Mouse (Mus musculus) layer of hippocampus, adult 8-10 months (tissue): ENCODE results near the gene Klf7. TPM values are rescaled to one million over a fixed set of nuclear protein-coding genes. Genes with fewer than 3 reads are reported as not detected.

ENCODE experiments used
- DNase-seq, 2 experiments: peaks; one replicate each; pipeline ENCODE4 v3.0.0; 2022; ENCODE audit warnings: low spot score in 2 of 2
- total RNA-seq, 4 experiments: library from RNA; stranded (reverse); gene quantifications; 2 replicates each; pipeline ENCODE4 v1.2.4; 2022

Gene Klf7
- total RNA-seq, 4 experiments from 2014 or later: 28.0 to 43.8 (median 32.3) TPM

DNA sequence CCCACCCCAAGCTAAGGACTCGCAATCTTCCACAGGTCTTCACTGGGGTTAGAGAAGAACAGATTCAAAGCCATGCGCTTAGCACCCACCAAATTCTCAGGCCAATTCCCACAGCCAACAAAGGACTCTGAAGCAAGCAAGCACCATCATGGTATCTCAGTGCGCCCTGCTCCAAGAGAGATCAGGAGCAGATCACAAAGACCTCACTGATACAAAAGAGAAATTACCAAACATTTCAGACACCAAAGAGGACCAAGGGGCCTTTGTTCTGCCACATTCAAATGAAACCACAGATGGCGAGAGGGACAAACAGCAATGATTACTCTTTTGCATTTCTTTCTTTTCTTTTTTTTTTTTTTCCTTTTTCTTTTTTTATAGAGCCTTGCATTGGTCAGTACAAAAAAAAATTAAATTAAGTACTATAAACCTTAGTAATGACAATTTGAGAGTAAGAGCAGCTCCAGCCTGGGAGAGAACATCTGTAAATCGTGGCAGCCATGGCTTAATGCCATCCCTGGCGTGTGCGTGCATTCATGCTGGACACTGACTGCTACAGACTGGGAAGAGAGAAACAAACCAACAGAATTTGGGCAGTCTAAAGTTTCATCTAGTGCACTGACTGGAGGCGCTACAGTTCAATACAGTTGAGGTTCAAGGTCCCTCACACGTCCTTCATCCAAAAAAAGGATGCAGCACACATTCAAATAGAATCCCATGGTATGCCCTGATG is 89.4 kb downstream of the Klf7 start:
- no peak for DNase-seq

DNA sequence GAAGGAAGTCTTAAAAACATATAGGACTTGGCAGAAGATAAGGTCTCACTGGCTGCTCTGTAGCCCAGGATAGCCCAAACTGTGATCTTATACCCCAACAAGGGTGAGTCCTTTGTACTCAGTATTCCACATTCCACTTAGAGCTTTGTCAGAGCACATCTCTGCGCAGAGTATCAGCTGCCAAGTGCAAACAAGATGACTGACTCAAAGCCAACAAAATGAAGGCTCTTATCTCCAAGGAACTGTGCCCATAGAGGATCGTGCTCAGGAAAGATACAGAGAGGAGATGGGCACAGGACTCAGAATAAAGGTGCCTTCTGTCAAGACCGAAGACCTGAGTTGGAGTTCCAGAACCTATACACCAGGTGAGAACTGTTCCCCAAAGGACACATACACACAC is 100.1 kb downstream of the Klf7 start:
- no peak for DNase-seq

DNA sequence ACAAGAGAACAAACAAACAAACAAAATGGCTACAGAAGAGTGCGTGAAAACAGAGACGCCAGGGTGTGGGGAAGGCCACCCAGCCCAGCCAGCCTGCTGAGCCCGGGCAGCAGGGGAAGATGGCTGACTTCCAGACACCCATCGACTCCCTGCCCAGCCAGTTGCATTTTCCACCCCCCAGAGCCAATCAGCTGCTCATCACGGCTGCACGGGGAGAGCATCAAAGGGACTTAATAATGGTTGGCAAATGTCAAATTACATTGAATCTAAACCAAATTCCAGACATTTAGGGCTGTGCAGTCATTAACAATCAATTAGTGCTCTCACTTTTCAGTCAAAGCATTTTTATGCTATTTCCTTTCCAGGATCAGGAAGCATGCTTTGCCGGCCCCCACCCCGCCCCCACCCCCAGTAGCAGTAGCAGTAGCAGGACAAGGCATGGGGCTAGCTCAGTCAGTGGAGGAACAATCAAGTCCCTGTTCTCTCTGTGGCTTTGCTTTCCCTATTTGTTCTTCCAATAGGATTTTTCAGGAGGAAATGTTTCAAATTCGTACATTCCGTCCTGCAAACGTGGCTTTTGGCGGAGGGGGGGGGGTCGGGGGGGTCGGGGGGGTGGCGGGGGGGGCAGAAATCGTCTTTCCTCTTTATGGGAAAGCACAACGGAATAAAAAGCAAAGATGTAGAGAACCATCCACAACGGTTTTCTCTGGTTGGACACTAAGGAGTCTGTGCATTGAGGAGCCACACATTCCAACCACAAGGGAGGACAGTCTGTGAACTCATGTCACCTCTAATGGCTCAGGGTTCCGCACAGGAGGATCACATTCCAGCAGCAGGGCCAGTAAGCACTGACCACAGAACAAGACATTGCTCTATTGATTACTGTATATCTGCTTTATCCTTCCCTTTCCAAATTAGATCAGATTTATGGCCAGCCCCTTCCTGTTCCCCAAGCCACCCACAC is 101.1 kb downstream of the Klf7 start:
- DNase-seq: peak; percentile 54 to 58

DNA sequence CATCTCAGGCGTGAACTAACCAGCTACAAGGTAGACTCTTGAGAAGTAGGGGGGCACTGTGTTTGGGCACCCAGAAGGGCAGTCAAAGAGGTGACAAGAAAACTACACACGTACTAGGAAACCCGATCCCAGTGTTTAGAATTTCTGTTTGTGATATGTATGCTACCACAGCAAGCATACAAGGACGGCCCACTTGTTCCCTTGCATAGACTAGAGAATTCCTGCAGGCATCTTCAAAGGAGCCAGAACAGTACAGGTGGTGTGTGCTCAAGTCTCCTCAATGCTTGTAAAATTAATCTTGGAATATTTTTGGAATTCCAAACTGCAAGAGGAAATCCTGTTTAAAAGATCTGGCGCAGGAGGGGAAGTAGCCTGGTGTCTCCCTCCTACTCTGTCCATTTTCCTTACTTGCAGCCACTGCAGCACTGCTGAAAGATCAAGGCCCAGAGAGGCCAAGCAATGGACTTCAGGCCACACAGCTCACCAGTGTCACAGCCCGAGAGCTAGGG is 102.9 kb downstream of the Klf7 start:
- no peak for DNase-seq

DNA sequence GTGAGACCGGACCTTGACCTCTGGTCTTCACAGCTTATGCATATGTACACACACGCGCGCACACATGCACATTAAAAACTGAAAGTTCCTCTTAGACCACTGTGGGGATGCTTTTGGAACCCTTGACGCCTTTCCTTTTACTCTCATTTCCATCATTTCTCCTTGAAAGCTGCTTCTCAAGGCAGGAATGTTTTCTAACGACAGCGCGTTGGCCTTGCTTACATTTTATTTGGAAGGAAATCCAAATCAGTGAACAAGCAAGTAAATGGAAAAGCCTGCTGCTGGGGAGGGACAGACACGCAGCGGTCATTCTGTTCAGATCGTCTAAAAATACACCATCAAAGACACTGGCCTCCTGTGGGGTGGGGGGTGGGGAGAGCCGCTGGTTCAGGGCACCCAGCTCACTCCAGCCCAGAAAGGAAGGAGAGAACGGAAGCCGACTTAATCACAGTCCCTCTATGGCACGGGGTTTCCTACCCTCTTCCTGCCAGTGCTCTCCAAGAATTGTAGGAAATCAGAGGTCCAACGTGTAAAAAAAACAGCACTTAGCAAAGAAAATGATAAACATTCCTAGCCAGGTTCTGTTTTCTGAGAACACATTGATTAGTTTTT is 103.5 kb downstream of the Klf7 start:
- no peak for DNase-seq

DNA sequence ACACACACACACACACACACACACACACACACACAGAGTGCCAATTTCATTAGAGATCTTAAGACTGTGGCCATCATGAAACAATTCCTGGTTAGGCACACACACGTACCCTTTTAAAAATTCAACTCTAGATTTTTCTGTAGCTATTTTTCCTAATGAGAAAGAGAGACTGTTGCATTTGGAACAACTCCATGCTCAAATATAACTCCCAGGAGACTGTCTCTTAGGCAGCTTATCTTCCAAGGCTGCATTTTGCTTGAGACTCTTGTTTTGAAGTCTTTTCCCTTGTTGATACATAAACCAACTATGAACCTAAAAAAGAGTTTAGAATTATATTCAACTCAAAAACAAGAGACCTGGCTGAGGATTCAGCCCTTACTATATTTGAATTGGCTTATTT is 108.0 kb downstream of the Klf7 start:
- no peak for DNase-seq

DNA sequence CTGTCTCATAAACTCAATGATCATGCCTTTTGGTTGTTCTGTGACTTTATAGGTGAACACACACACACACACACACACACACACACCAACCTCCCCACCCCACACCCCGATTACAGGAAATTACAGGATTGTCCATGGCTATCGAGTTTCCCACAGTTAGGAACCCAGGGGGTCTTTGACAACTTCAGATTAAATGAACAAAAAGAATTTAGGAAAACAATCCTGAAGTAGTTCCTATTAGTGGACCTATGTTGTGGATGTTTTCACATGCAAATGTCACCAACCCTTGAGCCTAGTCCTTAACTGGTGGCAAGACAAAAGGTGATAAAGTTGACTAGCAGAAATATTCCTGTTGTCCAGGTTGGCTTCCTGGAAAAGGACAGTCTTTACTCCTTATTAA is 113.1 kb downstream of the Klf7 start:
- no peak for DNase-seq

DNA sequence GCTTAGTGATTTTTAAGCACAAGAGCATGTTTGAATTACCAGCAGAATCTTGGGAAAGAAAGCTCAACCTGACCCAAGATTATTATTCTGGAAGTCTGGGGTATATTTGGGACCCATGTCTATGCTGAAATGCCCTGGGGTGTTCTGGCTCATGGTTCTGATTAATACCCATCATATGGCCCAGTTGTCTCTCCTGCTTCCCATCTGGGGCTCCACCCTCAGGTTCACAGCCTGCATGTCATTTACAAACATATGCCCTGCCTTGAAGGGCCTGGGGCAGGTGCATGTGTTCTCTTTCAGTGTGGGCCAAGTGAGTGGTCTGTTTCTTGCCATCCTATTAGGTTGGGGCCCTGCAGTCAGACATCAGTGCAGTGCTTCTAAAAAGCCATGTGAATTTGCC is 114.1 kb downstream of the Klf7 start:
- no peak for DNase-seq

DNA sequence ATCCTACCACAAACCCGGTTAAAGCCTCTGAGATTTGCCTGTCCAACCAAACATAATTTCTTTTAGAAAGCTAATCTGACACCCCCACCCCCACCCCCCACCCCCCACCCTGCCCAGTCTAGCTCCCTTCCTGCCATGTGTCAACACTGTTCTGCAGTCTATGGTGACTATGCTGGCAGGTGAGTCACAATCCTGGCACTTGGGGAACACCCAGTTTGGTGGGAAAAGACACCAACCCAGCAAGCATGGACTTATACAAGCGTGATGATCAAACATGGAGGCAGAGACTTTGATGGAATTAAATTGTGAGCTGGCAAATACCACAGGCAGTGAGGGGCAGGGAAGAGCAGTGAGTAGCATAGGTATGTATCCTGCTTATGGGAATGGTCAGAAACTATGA is 116.9 kb downstream of the Klf7 start:
- no peak for DNase-seq

DNA sequence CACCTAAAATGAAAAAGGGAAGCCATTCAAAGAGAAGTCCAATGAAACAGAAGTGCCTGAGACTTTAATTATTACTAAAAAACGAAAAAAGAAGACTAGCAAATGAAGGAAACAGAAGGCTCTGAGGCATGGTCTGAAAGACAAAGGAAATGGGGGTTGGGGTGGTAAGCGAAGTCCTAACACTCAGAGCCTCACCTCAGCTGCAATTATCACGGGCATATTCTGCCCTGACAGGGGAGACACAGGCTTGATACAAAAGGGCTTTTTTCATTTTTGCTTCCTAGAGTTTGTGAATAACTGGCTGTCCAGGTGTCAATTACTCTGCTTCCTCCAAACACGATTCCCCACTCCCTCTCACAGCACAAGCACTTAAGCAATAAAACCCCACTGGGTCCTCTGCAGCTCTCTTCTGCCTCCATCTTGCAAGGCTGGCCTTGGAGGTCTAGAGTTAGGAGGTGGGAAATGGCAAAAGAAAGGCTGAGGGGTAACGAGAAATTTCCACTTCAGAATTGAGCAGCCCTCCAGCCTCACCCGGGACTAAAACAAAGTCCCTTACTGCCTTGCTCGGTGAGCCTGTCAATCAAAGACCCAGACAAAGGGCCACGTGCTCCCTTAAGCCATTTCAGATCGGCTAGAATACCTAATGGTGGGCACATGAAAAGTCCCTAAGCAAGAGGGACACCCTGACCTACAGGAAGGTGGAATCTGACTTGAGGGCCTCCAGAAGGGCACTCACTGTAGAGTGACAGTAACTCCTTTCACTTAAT is 118.4 kb downstream of the Klf7 start:
- DNase-seq: no peak

DNA sequence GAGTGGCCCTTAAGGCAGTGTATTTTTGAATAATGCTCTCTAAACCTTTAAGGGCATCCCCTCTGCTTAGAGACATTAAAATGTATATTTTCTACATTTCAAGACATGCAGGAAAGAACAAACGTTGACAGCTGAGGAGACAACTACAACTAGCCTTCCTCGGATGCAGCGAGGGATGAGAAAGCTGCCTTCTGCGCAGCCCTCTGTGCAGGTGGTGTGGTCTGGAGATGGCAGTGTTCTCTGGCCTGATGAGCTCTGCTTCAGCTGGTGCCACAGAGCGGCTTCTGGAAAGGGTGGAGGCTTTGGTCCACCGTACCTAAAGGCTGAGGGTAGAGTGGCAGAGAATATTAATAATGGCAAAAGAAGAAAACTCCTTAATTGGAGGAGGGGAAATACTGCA is 120.0 kb downstream of the Klf7 start:
- no peak for DNase-seq

DNA sequence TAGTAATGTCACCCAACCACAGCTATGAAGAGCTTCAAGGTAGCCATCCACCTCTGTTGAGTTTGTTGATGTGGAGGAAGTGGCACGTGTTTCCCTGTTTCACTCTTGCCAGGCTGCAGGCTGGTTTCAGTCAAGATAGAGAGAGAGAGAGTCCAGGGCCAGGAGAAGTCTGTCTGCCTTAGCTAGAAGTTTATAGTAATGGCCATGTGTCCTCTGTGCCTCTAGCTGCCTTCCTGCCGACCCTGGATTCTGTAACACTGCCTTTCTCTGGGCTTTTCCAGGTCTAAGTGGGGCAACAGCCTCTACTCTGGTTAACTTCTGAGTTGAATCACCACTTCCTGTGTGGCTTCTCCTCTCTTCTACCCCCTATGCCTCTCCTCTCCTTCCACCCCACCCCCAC is 121.5 kb downstream of the Klf7 start:
- DNase-seq: no peak

DNA sequence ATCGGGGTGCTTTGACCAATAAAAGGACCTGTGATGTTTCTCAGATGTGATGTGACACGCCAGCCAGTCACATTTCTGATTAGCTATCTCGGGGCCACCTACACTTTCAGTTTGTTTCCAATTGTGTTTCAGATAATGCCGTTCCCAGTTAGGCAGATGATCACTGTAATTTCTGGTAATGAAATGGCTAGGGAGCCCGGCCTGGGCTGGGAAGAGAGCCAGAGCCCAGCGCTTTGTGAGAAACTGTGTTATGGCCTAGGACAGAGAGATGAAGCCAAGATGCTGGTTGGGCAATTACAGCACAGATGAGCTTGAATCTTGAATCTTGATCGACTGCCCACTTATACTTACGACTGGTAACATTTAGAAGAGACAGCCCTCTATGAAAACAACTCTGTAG is 122.6 kb downstream of the Klf7 start:
- no peak for DNase-seq

DNA sequence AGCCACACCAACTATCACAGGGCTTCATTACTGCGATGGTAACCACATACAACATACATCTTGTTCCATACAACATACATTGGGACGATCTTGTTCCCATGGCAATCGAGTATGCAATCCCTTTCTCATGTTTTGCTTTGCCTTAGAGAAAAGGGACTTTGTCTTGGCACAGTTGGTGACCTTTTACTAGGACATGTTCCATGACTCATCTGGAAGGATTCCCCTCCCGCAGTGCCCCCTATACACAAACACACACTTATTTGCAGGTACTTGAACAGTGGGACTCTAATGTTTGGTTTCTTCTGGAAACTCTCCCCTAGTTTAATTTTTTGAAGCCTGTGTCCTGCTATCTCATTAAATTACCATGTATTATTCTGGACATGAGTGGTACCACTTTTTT is 123.2 kb downstream of the Klf7 start:
- DNase-seq: no peak

DNA sequence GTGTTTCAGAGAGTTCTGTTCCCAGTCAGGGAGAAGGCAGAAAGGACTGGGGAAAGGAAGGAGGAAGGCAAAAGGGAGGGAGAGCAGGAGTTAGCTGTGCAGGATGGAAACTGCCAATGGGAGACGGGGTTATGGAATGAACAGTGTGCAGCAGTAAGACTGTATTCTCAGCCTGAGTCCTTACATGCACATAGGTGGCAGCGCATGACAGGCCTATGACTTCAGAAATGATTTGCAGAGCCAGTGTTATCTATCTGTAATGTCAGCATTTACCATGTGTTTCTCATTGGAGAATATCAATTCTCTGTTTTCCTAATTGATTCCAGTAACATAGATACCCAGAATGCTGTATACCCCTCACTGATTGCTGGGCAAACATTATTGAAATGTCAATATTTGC is 123.9 kb downstream of the Klf7 start:
- DNase-seq: no peak

DNA sequence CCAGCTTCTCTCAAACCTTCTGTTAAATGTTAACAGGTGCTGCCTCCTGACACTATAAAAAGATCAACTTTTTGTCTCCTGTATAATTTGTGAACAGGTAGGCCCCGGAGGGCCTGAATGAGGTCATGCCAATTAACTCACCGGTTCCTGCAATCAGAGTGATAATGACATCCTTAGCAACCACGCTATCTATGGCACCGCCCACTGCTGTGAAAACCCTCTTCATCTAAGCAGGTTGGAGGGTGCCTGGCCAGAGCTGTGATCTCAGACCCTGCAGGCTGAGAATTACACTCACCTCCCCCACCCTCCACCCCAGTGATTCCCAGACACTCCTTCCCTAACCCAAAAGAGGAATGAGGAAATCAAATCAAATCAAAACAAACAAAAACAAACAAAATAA is 126.3 kb downstream of the Klf7 start:
- DNase-seq: no peak

DNA sequence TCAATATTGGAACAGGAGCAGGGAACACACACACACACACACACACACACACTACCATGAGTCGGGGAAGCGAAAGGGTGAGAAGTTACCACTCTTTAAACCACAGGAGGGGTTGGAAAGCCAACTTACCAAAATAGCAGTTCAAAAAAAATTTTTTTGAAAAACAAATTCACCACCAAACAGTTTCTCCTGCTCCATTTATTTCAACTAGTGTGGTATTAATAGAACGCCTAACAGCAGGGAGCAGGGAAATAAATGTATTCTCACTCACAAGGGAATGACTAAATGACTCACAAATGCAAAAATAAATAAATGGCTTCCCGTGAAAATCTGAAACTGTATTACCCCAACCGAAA is 127.0 kb downstream of the Klf7 start:
- DNase-seq: no peak

DNA sequence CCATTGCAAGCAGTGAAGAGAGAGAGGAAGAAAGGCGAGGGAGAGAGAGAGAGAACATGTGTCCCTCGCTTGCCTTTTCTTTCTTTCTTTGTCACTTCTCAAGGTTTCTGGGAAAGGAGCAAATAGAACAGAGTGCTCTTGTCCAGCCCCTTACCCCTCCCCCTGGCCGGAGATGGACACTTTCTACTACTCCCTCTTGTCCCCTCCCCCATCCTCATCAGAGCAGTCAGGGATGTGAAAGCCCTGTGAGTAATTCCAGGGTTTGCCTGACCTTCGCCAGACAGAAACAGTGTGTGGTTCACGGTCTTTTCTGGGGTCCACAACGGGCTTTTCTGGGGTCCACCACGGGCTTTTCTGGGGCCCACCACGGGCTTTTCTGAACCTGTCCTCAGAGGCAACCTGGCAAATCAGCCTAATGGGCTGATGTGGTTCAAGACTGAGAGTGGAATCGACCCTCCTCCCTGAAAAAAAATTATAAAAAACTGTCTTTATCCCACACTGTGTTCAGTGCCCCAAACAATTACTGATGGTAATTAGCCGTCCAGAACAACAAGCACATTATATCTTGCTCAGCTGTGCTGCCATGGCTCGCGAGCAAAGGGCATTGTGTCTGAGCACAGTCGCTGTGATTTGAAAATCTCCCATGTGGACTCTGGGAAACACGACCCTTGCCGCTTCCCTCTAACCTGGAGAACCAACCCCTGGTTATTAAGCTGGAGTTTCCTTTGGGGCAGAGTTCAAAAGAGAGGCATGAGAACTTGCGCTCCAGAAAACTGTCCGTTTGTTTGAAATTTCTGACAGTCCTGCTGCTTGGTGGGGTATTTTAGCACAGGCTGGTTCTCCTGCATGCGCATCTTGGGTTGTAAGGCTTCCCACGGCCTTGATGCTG is 127.6 kb downstream of the Klf7 start:
- peak in 1 of 2 experiments; percentile 29 for DNase-seq

DNA sequence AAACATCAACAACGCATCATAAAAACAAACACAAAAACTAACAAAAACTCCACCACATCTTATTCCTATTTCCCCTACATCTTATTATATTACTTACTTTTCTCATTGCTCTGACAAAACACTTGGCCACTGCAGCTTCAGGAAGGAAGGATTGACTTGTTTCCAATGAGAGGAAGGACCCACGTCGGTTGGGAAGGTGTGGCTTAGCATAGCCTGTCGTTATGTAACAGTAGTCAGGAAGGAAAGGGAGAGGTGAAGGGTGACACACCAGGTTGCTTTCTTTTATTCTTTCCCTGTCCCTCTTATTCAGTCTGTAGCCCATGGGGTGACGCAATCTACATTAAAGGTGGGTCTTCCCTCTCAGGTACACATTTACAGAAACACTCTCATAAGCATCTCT is 129.6 kb downstream of the Klf7 start:
- no peak for DNase-seq

DNA sequence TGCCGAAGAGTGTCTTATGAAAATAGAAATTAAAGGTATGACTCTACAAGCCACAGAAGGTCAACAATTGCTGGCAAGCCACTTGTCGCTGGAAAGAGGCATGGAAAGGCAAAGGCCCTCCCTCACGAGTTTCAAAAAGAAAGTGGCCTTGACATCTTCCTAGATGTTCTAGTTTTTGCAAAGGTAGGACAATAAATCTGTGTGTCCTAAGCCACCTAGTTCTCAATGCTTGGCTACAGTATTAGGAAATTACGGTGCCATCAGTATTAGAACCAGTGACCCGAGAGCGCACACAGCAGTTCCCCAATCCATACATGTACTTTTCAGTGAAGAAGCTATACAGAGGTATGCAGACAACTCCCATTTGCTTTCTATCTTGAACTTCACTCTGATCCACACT is 131.7 kb downstream of the Klf7 start:
- no peak for DNase-seq
